8 mouse cellular contexts compared by ENCODE assay signal in the genomic region with DNA sequence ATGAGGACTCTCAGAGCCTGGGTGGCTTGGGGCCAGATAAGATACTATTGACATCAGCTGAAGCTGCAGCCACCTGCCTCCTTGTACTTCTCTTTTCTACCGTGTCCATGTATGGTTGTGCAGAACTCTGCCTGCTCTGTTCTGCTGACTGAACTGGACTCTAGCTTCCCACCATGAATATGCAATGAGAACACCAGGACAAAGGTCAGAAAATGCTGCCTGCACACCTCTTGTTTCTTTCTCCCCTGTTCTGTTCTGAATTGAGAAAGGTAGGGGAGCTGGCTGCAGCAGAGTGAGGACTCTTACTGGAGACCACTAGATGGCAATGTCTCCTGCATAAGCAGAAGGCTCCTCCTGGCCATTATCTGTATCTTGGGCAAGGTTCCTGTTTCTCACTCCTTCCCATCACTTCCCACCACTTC. TPM values are rescaled to one million over a fixed set of nuclear protein-coding genes. Genes with fewer than 3 reads are reported as not detected.
DNase-seq lines count a peak whose midpoint lies in the region; ATAC-seq lines count a peak whose summit lies in the region.

No protein-coding gene starts in this region.

- no peaks in the 10 kb centered on the region for H3K27me3 ChIP-seq in forebrain, embryonic 13.5 days
- no peaks in the 10 kb centered on the region for H3K27me3 ChIP-seq in forebrain, embryonic 12.5 days

- peak; percentile 27 to 31 for DNase-seq in B cell, adult 2 months
- DNase-seq in cerebellum, adult 11 months = peak; percentile 0
- DNase-seq in heart, postnatal 14 days = peak; percentile 9 to 37
- DNase-seq in layer of hippocampus, adult 9-11 months = peak; percentile 9
- peak; percentile 13 for DNase-seq in retina, adult 2 months (ENCODE audit: low read depth, low spot score)
- DNase-seq in gastrocnemius, postnatal 4 days (ENCODE audit: low spot score in 2 of 2) = no peak

- 0 out of 2 replicates have a peak, but pooled peaks have one; percentile 51 for ATAC-seq in forebrain, embryonic 13.5 days
- no peak for ATAC-seq in forebrain, embryonic 12.5 days (ENCODE audit: low FRiP score)

- H3K4me3 ChIP-seq in forebrain, embryonic 13.5 days = no peak overlapping the region
- no peak overlapping the region for H3K4me3 ChIP-seq in forebrain, embryonic 12.5 days (replicated peaks)

- H3K9ac ChIP-seq in forebrain, embryonic 13.5 days = no peak overlapping the region
- no peak overlapping the region for H3K9ac ChIP-seq in forebrain, embryonic 12.5 days

- H3K9me3 ChIP-seq in forebrain, embryonic 13.5 days (replicated peaks) = no peaks in the 10 kb centered on the region
- H3K9me3 ChIP-seq in forebrain, embryonic 12.5 days = no peaks in the 10 kb centered on the region

- WGBS in forebrain, embryonic 13.5 days = 85% methylated on average over 1 of the region's 1 CpGs
- 88% methylated on average over 1 of the region's 1 CpGs for whole genome bisulfite sequencing in forebrain, embryonic 12.5 days

- no peaks in the 10 kb centered on the region for H3K36me3 ChIP-seq in forebrain, embryonic 13.5 days (ENCODE audit: poor library complexity, severe bottlenecking)
- no peaks in the 10 kb centered on the region for H3K36me3 ChIP-seq in forebrain, embryonic 12.5 days (replicated peaks)

- no peak overlapping the region for H3K27ac ChIP-seq in forebrain, embryonic 13.5 days
- H3K27ac ChIP-seq in forebrain, embryonic 12.5 days = no peak overlapping the region

- intact Hi-C loops in heart, postnatal 14 days (cut with DNase I) = loop anchor here (2.0 kb wide), 1 partner anchor 158 kb away; no protein-coding TSS in a partner anchor

- H3K4me1 ChIP-seq in forebrain, embryonic 13.5 days = no peaks in the 10 kb centered on the region
- no peaks in the 10 kb centered on the region for H3K4me1 ChIP-seq in forebrain, embryonic 12.5 days

- no peak overlapping the region for H3K4me2 ChIP-seq in forebrain, embryonic 13.5 days
- no peak overlapping the region for H3K4me2 ChIP-seq in forebrain, embryonic 12.5 days

RNA-seq across cellular contexts. Expression of gene Slc6a20b, which starts 6.3 kb away (rescaled TPM):
- 0.20 and 0.22 TPM in 2 replicates for polyA plus RNA-seq in forebrain, embryonic 13.5 days (2015; fragmentation: Nextera tagmentation; extraction: Ambion mirVana)
- 0.14 and 0.22 TPM in 2 replicates for polyA plus RNA-seq in forebrain, embryonic 12.5 days (2016; fragmentation: Nextera tagmentation; extraction: Ambion mirVana)
- not detected for total RNA-seq in heart, postnatal 14 days (2021)
- not detected for total RNA-seq in gastrocnemius, postnatal 4 days (2021)

RNA-seq across cellular contexts. Expression of gene Ccr9, which starts 39.6 kb away (rescaled TPM):
- 0.09 and 0.17 TPM in 2 replicates for polyA plus RNA-seq in forebrain, embryonic 13.5 days (2015; fragmentation: Nextera tagmentation; extraction: Ambion mirVana)
- 0.06 and 0.10 TPM in 2 replicates for polyA plus RNA-seq in forebrain, embryonic 12.5 days (2016; fragmentation: Nextera tagmentation; extraction: Ambion mirVana)
- total RNA-seq in heart, postnatal 14 days (2021) = 1 to 10 TPM in 1 of 2 experiments, under 1 TPM in 1; 0.48 to 9.2 TPM
- under 1 TPM in 1 of 2 experiments, not detected in 1; 0.20 TPM for total RNA-seq in gastrocnemius, postnatal 4 days (2021)

RNA-seq across cellular contexts. Expression of gene Slc6a20a, which starts 40.0 kb away (rescaled TPM):
- 0.77 and 1.0 TPM in 2 replicates for polyA plus RNA-seq in forebrain, embryonic 13.5 days (2015; fragmentation: Nextera tagmentation; extraction: Ambion mirVana)
- polyA plus RNA-seq in forebrain, embryonic 12.5 days (2016; fragmentation: Nextera tagmentation; extraction: Ambion mirVana) = 0.45 and 0.76 TPM in 2 replicates
- not detected for total RNA-seq in heart, postnatal 14 days (2021)
- not detected for total RNA-seq in gastrocnemius, postnatal 4 days (2021)

Comparison
In these comparisons a context has a peak if more than half of its experiments do, and no peak if none do; other contexts are left out.
1. DNase-seq: peak in B cell, adult 2 months (2 of 2), cerebellum, adult 11 months (single experiment), heart, postnatal 14 days (2 of 2), layer of hippocampus, adult 9-11 months (single experiment) and retina, adult 2 months (single experiment); none in gastrocnemius, postnatal 4 days (0 of 2).